Mouse (Mus musculus) testis, adult 2 months (tissue): Measurements from ENCODE around the gene Adcy3.

ENCODE experiments used
- CTCF ChIP-seq: fragments of 200-500 bp; IDR thresholded peaks from 2 replicates; pipeline ENCODE4 v1.5.1; 2012; ENCODE audit warnings: low read depth, mild to moderate bottlenecking, inconsistent platforms, low read length, moderate library complexity; ENCODE audit not compliant: control insufficient read depth, insufficient read depth, insufficient replicate concordance
- POLR2A ChIP-seq: fragments of 200-500 bp; IDR thresholded peaks from 2 replicates; pipeline ENCODE4 v1.6.1; 2012; ENCODE audit warnings: low read depth, mild to moderate bottlenecking, inconsistent platforms, low read length, moderate library complexity; ENCODE audit not compliant: control insufficient read depth

- TF ChIP-seq CTCF, result no peak
- TF ChIP-seq POLR2A, result no peak
These were observed 27.4 kb downstream of the Adcy3 start for GRCm38 (mm10) chr12:4160322-4160721.
